Mouse (Mus musculus) CD4-positive naive resting alpha-beta T cell, adult 57 days (primary cell): Measurements from ENCODE around the gene Olfml1. TPM values are rescaled to one million over a fixed set of nuclear protein-coding genes. Genes with fewer than 3 reads are reported as not detected.

Experiments used
- total RNA-seq: library from RNA; stranded (reverse); gene quantifications from one replicate; pipeline ENCODE4 v1.2.4, GENCODE M21; 2023

Gene Olfml1
- not detected for total RNA-seq

GRCm38 (mm10) chr7:107567261-107567671, at the start of gene Olfml1:
Gene Olfml1 (plus strand): TSS chr7:107567446.

GRCm38 (mm10) chr7:107594857-107595402, 27.7 kb downstream of the Olfml1 start, which contains the start of gene Ppfibp2:
Gene Ppfibp2 (plus strand): TSS chr7:107595207.

GRCm38 (mm10) chr7:107625061-107625460, 57.8 kb downstream of the Olfml1 start, which contains the start of gene 5330417H12Rik:
Gene 5330417H12Rik (minus strand): TSS chr7:107625161.

Other genes starting within 250 kb of the Olfml1 start
- gene Syt9, start 196.7 kb upstream of the Olfml1 start, total RNA-seq, result not detected
- gene Ppfibp2, start 27.8 kb downstream of the Olfml1 start, total RNA-seq, result 1.8 TPM
- gene 5330417H12Rik, start 57.7 kb downstream of the Olfml1 start, total RNA-seq, result not detected
- gene Cyb5r2, start 190.6 kb downstream of the Olfml1 start, total RNA-seq, result not detected
- not detected for gene Ovch2, start 233.8 kb downstream of the Olfml1 start, total RNA-seq
- gene Olfr467, start 244.8 kb downstream of the Olfml1 start, total RNA-seq, result not detected